Mouse (Mus musculus) liver, embryonic 14.5 days (tissue): Measurements from ENCODE around the gene Pde10a. TPM values are rescaled to one million over a fixed set of nuclear protein-coding genes. Genes with fewer than 3 reads are reported as not detected.

ENCODE experiments used
- ATAC-seq: fragments of 200-750 bp; cut with Nextera tagmentation; 2 replicates; pipeline ENCODE4 v1.8.0; 2017; ENCODE audit warnings: moderate number of reproducible peaks, mild to moderate bottlenecking, moderate library complexity; ENCODE audit not compliant: insufficient read depth
- DNase-seq, 3 experiments: peaks; one replicate each; pipeline ENCODE4 v3.0.0-alpha.2; 2012 to 2013; ENCODE audit warnings: low read depth in 3 of 3, low spot score in 3 of 3
- H3K27ac ChIP-seq: fragments of 300-500 bp; sonication (generic); 2 replicates; pipeline ENCODE4 v1.5.1; 2014; ENCODE audit warnings: moderate library complexity, mild to moderate bottlenecking, control low read depth, inconsistent platforms
- H3K27me3 ChIP-seq: fragments of 300-500 bp; sonication (generic); 2 replicates; pipeline ENCODE4 v1.6.1; 2014; ENCODE audit warnings: mild to moderate bottlenecking, low read length, moderate library complexity; ENCODE audit not compliant: control insufficient read depth, insufficient read depth
- H3K36me3 ChIP-seq: fragments of 300-500 bp; sonication (generic); replicated peaks from 2 replicates; pipeline ENCODE4 v1.6.1; 2014; ENCODE audit warnings: low read depth; ENCODE audit not compliant: control insufficient read depth, insufficient read depth
- H3K4me1 ChIP-seq, 2 experiments: fragments of 200-500 bp in 1 of 2; fragments of 300-500 bp in 1 of 2; sonication (generic) in 1 of 2; replicated peaks; 2 replicates each; pipeline ENCODE4 v1.6.1; 2012 to 2014; ENCODE audit warnings: antibody characterized with exemption in 1 of 2, inconsistent platforms in 1 of 2, low read length in 1 of 2; ENCODE audit not compliant: control insufficient read depth in 2 of 2, insufficient read depth in 2 of 2
- H3K4me2 ChIP-seq: fragments of 300-500 bp; sonication (generic); 2 replicates; pipeline ENCODE4 v1.6.1; 2014; ENCODE audit warnings: low read depth, mild to moderate bottlenecking, control low read depth, moderate library complexity
- H3K4me3 ChIP-seq, 2 experiments: fragments of 200-500 bp in 1 of 2; fragments of 300-500 bp in 1 of 2; sonication (generic) in 1 of 2; 2 replicates each; pipeline ENCODE4 v1.5.1; 2012 to 2014; ENCODE audit warnings: low read depth in 2 of 2, low read length in 2 of 2, mild to moderate bottlenecking in 2 of 2, control low read depth in 1 of 2, inconsistent platforms in 1 of 2, moderate library complexity in 1 of 2; ENCODE audit not compliant: insufficient read depth in 1 of 2
- H3K9ac ChIP-seq: fragments of 300-500 bp; sonication (generic); replicated peaks from 2 replicates; pipeline ENCODE4 v1.6.1; 2014; ENCODE audit warnings: mild to moderate bottlenecking, control low read depth, moderate library complexity
- H3K9me3 ChIP-seq: fragments of 300-500 bp; sonication (generic); 2 replicates; pipeline ENCODE4 v1.6.1; 2016; ENCODE audit warnings: low read length, mixed read lengths; ENCODE audit not compliant: control insufficient read depth
- CTCF ChIP-seq: IDR thresholded peaks from 2 replicates; pipeline ENCODE4 v1.5.1; 2016; ENCODE audit warnings: antibody characterized with exemption, low read depth, control low read depth
- EP300 ChIP-seq: IDR thresholded peaks from 2 replicates; pipeline ENCODE4 v1.6.1; 2016; ENCODE audit warnings: antibody characterized with exemption, low read depth
- WGBS: fragments of 180-500 bp; shearing (Covaris S2); extraction: QIAGEN DNeasy Blood & Tissue Kit; methylation state at CpG from one replicate; pipeline ENCODE4 v1.1.7; 2014; ENCODE audit not compliant: insufficient replicate concordance; 5-methylcytosine and 5-hydroxymethylcytosine counted together
- polyA plus RNA-seq, 2 experiments: library from polyadenylated mRNA; depleted of rRNA in 1 of 2; stranded (reverse) in 1 of 2; unstranded in 1 of 2; fragments of >200 nt; fragmentation: Nextera tagmentation in 1 of 2; extraction: Ambion mirVana in 1 of 2; gene quantifications; 2 replicates each; pipeline versions ENCODE4 v1.2.1 to v1.2.3; 2012 to 2014

The Pde10a gene
- polyA plus RNA-seq, 2 experiments = 0.52 to 0.60 TPM

- ATAC-seq = no peak
- no peak for DNase-seq
- WGBS = 63% methylated on average over 6 of the region's 6 CpGs
- Histone ChIP-seq H3K9ac (no peak within 1 kb of the TSS), H3K36me3 (no peaks in the 10 kb centered on the region), H3K4me3 (no peak within 1 kb of the TSS), H3K4me1 (no peaks in the 10 kb centered on the region), H3K27ac (no peak within 1 kb of the TSS), H3K4me2 (no peak within 1 kb of the TSS), H3K27me3 (no peaks in the 10 kb centered on the region), H3K9me3 (no peaks in the 10 kb centered on the region)
- no peak for TF ChIP-seq CTCF
- no peak for TF ChIP-seq EP300
These were observed 41.7 kb downstream of the Pde10a start, which contains the start of gene Gm17087 for GRCm38 (mm10) chr17:8566850-8567249. Gm17087 (minus strand) TSS chr17:8566950.

GRCm38 (mm10) chr17:8573542-8574260 is 48.5 kb downstream of the Pde10a start:
- no peak overlapping the region for H3K4me3 ChIP-seq
- ATAC-seq = peak; percentile 79
- WGBS = 30% methylated on average over 8 of the region's 8 CpGs

GRCm38 (mm10) chr17:8580360-8580759 is 55.2 kb downstream of the Pde10a start:
- TF ChIP-seq CTCF (peak; percentile 35; the same call in 1 of the 2 replicates), EP300 (no peak)
- no peak overlapping the region for H3K27ac ChIP-seq
- H3K4me1 ChIP-seq = no peaks in the 10 kb centered on the region
- H3K9me3 ChIP-seq = no peaks in the 10 kb centered on the region
- H3K4me3 ChIP-seq = no peak overlapping the region
- H3K27me3 ChIP-seq = no peaks in the 10 kb centered on the region
- H3K9ac ChIP-seq = no peak overlapping the region
- no peaks in the 10 kb centered on the region for H3K36me3 ChIP-seq
- DNase-seq (no peak), ATAC-seq (no peak)
- 53% methylated on average over 3 of the region's 3 CpGs for WGBS
- H3K4me2 ChIP-seq = no peak overlapping the region

More at GRCm38 (mm10) chr17:8573542-8574260, 48.5 kb downstream of the Pde10a start:
- Histone ChIP-seq H3K4me2 (no peak overlapping the region), H3K27ac (no peak overlapping the region), H3K9me3 (no peaks in the 10 kb centered on the region), H3K36me3 (no peaks in the 10 kb centered on the region), H3K4me1 (no peaks in the 10 kb centered on the region), H3K9ac (no peak overlapping the region), H3K27me3 (no peaks in the 10 kb centered on the region)
- DNase-seq = no peak
- TF ChIP-seq EP300 = no peak

GRCm38 (mm10) chr17:8581579-8581978 is 56.4 kb downstream of the Pde10a start:
- Histone ChIP-seq H3K4me3 (no peak overlapping the region), H3K36me3 (no peaks in the 10 kb centered on the region), H3K27me3 (no peaks in the 10 kb centered on the region), H3K4me1 (no peaks in the 10 kb centered on the region), H3K9me3 (no peaks in the 10 kb centered on the region), H3K4me2 (no peak overlapping the region), H3K9ac (no peak overlapping the region), H3K27ac (no peak overlapping the region)
- WGBS = 69% methylated on average over 8 of the region's 8 CpGs
- ATAC-seq (no peak), DNase-seq (no peak)
- TF ChIP-seq CTCF (no peak), EP300 (no peak)

GRCm38 (mm10) chr17:8592427-8593277 is 67.5 kb downstream of the Pde10a start:
- H3K27me3 ChIP-seq = no peaks in the 10 kb centered on the region
- H3K9me3 ChIP-seq = no peaks in the 10 kb centered on the region
- no peaks in the 10 kb centered on the region for H3K36me3 ChIP-seq
- DNase-seq (no peak), ATAC-seq (no peak)
- no peak overlapping the region for H3K4me3 ChIP-seq
- no peak overlapping the region for H3K9ac ChIP-seq
- no peak for TF ChIP-seq EP300
- peak; percentile 74 for TF ChIP-seq CTCF
- 10% methylated on average over 22 of the region's 22 CpGs for WGBS
- no peak overlapping the region for H3K4me2 ChIP-seq
- H3K27ac ChIP-seq = no peak overlapping the region
- H3K4me1 ChIP-seq = no peaks in the 10 kb centered on the region
